ENCODE assay signal across 9 mouse cellular contexts in genomic region chr11:114873022-114873817, GRCm38 (mm10). TPM values are rescaled to one million over a fixed set of nuclear protein-coding genes. Genes with fewer than 3 reads are reported as not detected.
DNase-seq lines count a peak whose midpoint lies in the region; ATAC-seq lines count a peak whose summit lies in the region.
"Had no signal": no experiment of that assay in that cellular context is flagged by ENCODE, and none has a peak within 500 bp of the region (broad histone marks: within the 10 kb centered on the region; RNA-seq: fewer than 3 reads in every experiment).

No protein-coding gene starts in this region.

- ATAC-seq in megakaryocyte, adult 5-6 weeks (ENCODE audit: poor library complexity, severe bottlenecking), result peak; percentile 43

- DNase-seq in heart, embryonic 10.5 days (ENCODE audit: low spot score), result no peak
- no peak for DNase-seq in heart, postnatal 25 days (ENCODE audit: low spot score)
- DNase-seq in A20 (ENCODE audit: low read depth, low spot score), result peak; percentile 58
- peak; percentile 58 for DNase-seq in embryonic facial prominence, embryonic 10.5 days (ENCODE audit: low spot score)
- DNase-seq in layer of hippocampus, adult 9-10 months (ENCODE audit: low spot score), result no peak
- DNase-seq in layer of hippocampus, postnatal 10 days (ENCODE audit: low spot score in 2 of 2), result no peak
- DNase-seq in gastrocnemius, adult 8-10 months (ENCODE audit: low spot score in 2 of 2), result no peak

- WGBS in heart, embryonic 10.5 days, result 26% methylated on average over 6 of the region's 6 CpGs
- 27% methylated on average over 6 of the region's 6 CpGs for WGBS in embryonic facial prominence, embryonic 10.5 days

- peak overlapping the region; percentile 77 for H3K27ac ChIP-seq in heart, embryonic 10.5 days
- H3K27ac ChIP-seq in embryonic facial prominence, embryonic 10.5 days (replicated peaks), result peak overlapping the region; percentile 81

- peaks cover 39% of the 10 kb centered on the region for H3K36me3 ChIP-seq in heart, embryonic 10.5 days
- H3K36me3 ChIP-seq in embryonic facial prominence, embryonic 10.5 days (replicated peaks), result peaks cover 46% of the 10 kb centered on the region

- no peak overlapping the region for H3K4me3 ChIP-seq in heart, embryonic 10.5 days
- H3K4me3 ChIP-seq in embryonic facial prominence, embryonic 10.5 days, result peak overlapping the region; percentile 21; the same call in 1 of the 2 replicates

- no peaks in the 10 kb centered on the region for H3K9me3 ChIP-seq in heart, embryonic 10.5 days
- no peaks in the 10 kb centered on the region for H3K9me3 ChIP-seq in embryonic facial prominence, embryonic 10.5 days

- no peaks in the 10 kb centered on the region for H3K27me3 ChIP-seq in heart, embryonic 10.5 days (ENCODE audit: insufficient read depth, poor library complexity, severe bottlenecking)
- H3K27me3 ChIP-seq in embryonic facial prominence, embryonic 10.5 days (replicated peaks; ENCODE audit: low read depth, poor library complexity, severe bottlenecking), result no peaks in the 10 kb centered on the region

- intact Hi-C loops in heart, postnatal 25 days (cut with DNase I), result no loop called here

- H3K4me1 ChIP-seq in heart, embryonic 10.5 days, result peaks cover 56% of the 10 kb centered on the region
- H3K4me1 ChIP-seq in embryonic facial prominence, embryonic 10.5 days, result peaks cover 64% of the 10 kb centered on the region

RNA-seq across cellular contexts. Expression of gene Cd300a, which starts 16.6 kb away (rescaled TPM):
- polyA plus RNA-seq in heart, embryonic 10.5 days (2016; fragmentation: Nextera tagmentation; extraction: Ambion mirVana), result 0.46 and 0.62 TPM in 2 replicates
- under 1 TPM; 0.81 to 0.99 TPM for total RNA-seq in heart, postnatal 25 days (2021)
- polyA plus RNA-seq in embryonic facial prominence, embryonic 10.5 days (2016; fragmentation: Nextera tagmentation; extraction: Ambion mirVana), result 1.1 and 1.8 TPM in 2 replicates
- 38.1 and 38.5 TPM in 2 replicates for total RNA-seq in megakaryocyte, adult 5-6 weeks (2015)
- 71.1 and 83.8 TPM in 2 replicates for total RNA-seq in megakaryocyte, adult 5-6 weeks (2017)
- under 1 TPM; 0.62 TPM for total RNA-seq in layer of hippocampus, postnatal 10 days (2021)
- total RNA-seq in gastrocnemius, adult 8-10 months (2022), result under 1 TPM; 0.29 to 0.54 (median 0.34) TPM
- total RNA-seq: MEL had no signal

RNA-seq across cellular contexts. Expression of gene Gprc5c, which starts 22.3 kb away (rescaled TPM):
- polyA plus RNA-seq in heart, embryonic 10.5 days (2016; fragmentation: Nextera tagmentation; extraction: Ambion mirVana), result 36.6 and 46.3 TPM in 2 replicates
- total RNA-seq in heart, postnatal 25 days (2021), result 1 to 10 TPM; 6.4 to 9.7 TPM
- 62.2 and 62.5 TPM in 2 replicates for polyA plus RNA-seq in embryonic facial prominence, embryonic 10.5 days (2016; fragmentation: Nextera tagmentation; extraction: Ambion mirVana)
- 0.04 and 0.32 TPM in 2 replicates for total RNA-seq in megakaryocyte, adult 5-6 weeks (2015)
- 0.37 and 0.89 TPM in 2 replicates for total RNA-seq in megakaryocyte, adult 5-6 weeks (2017)
- 1 to 10 TPM; 3.9 to 5.1 TPM for total RNA-seq in layer of hippocampus, postnatal 10 days (2021)
- total RNA-seq in gastrocnemius, adult 8-10 months (2022), result 10 to 100 TPM; 31.9 to 49.5 (median 39.2) TPM
- total RNA-seq: MEL had no signal

Comparison
In these comparisons a context has a peak if more than half of its experiments do, and no peak if none do; other contexts are left out.
1. DNase-seq: peak in A20 (single experiment) and embryonic facial prominence, embryonic 10.5 days (single experiment); none in heart, embryonic 10.5 days (single experiment), heart, postnatal 25 days (single experiment), layer of hippocampus, adult 9-10 months (single experiment), layer of hippocampus, postnatal 10 days (0 of 2) and gastrocnemius, adult 8-10 months (0 of 2).
2. RNA of gene Cd300a, which starts 16.6 kb away (total RNA-seq): 38.1 to 83.8 TPM in megakaryocyte, adult 5-6 weeks; 0.81 to 0.99 TPM in heart, postnatal 25 days, 0.62 TPM in layer of hippocampus, postnatal 10 days and 0.29 to 0.54 TPM in gastrocnemius, adult 8-10 months; every median in the first group is over 10 times any median in the second.